Mouse (Mus musculus) thymus, adult 18-20 months (tissue): ENCODE data around the gene Olfr1220.

Experiments used
- DNase-seq, 2 experiments: peaks; one replicate each; pipeline ENCODE4 v3.0.0; 2022; ENCODE audit warnings: mixed read lengths in 2 of 2

Gene Olfr1220

DNA sequence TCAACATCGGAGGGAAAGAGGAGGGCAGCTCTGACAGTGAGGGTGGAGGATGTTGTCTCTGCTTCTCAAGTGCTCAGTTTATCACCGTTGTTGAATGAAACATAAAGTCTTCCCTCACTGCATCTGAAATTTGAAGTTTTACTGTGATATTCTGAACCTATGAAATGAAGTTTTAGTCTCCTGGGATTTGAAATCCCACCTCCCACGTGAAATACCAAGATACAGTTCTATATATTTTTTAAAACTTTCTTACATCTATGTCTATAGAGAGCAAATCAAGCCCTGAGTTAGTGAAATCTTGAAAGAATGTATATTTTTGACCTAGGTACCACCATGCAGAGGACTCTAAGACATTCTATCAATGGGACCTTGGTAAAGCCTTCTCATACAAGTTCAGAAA lies at the start of gene Olfr1220:
Gene Olfr1220 (minus strand): TSS at position 101 of the 400 bp plus-strand sequence.
- DNase-seq = no peak

DNA sequence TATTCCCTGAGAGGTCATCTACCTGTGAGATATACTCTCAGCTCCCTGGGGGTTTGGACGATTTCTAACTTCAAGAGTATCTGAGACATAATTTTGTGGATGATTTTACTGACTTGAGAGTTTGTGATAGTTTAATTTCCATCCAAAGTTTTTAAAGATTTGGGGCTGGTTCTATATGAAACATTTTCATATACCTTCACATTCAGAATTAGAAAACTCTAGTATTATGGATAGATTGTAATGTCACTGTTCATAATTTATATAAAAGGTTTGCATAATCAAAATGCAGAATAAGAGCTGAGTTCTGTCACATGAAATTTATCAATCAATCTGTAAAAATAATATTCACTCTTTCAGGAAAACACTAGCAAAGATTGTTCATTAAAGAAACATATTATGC lies 44.8 kb upstream of the Olfr1220 start, which contains the start of gene Olfr1223:
Gene Olfr1223 (minus strand): TSS at position 101 of the 400 bp plus-strand sequence.
- DNase-seq = no peak

DNA sequence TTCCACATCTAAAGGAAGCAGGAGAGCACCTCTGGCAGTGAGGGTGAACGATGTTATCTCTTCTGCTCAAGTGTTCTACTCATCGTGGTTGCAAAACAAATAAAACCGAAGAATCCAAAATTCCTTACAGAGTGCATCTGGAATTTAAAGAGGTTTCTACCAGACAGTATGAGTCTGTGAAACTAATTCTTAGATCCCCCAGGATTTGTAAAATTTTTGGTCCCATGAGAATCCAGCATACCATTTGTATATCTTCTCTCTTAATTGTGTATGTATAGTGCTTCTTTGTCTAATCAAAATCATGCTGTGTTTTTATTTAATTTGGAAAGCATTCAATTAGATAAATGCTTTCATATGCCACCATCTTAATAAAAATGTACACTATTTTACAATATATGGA lies 26.3 kb upstream of the Olfr1220 start, which contains the start of gene Olfr1222:
Gene Olfr1222 (minus strand): TSS at position 101 of the 400 bp plus-strand sequence.
- no peak for DNase-seq

DNA sequence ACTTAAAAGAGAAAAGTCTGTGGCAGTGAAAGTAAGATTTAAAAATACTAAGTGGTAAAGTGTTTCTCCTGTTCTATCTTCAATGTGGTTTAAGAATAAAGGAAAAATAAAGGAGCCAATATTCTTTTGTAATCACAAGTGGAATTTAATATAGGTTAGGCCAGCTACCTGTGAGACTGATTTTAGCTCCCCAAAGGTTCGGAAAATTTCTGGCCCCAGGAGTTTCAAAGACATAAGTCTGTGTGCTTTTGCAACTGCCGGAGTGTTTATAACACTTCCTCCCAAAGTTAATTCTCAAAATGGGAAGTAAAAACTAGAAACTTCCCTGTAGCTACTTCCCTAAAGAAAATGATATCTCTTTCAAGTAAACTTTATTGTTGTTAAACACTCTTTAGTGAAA lies 10.5 kb upstream of the Olfr1220 start, which contains the start of gene Olfr1221:
Gene Olfr1221 (minus strand): TSS at position 101 of the 400 bp plus-strand sequence.
- DNase-seq = no peak

DNA sequence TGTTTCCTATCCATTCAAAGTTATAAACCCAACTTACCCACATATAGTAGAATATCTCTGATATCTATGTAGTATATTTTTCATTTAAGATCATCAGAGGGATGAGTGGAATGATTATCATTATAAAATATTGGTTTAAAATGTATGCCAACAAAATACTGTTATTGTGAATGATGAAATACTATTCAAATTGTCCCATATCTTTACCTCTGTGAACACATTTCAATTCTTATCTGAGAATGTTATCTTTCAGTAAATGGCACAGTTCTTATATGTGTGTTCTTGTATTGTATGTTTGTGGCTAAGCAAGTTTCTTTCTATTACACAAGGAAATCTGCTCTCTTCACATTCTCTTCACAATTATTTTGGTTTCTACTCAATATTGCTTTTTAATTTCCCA lies 984 bp downstream of the Olfr1220 start:
- no peak for DNase-seq

DNA sequence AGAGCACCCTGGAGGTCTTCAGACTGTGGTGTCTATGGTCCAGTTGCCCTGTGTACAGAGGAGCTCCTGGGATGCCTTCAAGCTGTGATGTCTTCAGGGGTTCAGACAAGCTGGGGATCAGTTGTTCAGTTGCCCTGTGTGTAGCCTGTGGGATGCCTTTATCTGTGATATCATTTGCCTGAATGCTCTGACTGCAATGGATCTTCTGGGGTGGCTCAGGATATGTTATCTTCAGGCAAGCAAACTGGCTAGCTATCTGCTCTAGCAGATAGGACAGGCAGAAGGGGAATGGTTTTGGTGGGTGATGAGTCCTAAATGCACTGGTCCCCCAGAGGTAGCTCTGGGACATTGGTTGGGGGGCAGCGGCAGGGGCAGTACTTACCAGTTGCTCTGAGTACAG lies 12.8 kb downstream of the Olfr1220 start:
- DNase-seq = no peak

DNA sequence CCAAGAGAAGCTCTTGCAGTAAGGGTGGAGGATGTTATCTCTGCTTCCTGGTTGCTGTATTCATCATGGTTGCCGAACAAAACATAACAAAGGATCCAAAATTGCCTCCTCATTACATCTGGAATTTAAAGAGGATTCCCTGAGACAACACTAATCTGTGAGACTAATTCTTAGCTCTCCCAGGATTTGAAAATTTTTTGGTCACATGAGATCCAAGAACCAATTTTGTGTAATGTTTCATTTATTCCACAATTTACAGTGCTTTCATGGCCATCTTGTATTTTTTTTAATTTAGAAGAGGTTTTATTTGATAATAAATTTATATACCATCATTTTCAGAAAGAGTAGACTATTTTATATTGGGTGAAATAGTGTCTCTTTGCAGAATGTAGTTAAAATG lies 23.2 kb downstream of the Olfr1220 start, which contains the start of gene Olfr1219:
Gene Olfr1219 (minus strand): TSS at position 101 of the 400 bp plus-strand sequence.
- no peak for DNase-seq

DNA sequence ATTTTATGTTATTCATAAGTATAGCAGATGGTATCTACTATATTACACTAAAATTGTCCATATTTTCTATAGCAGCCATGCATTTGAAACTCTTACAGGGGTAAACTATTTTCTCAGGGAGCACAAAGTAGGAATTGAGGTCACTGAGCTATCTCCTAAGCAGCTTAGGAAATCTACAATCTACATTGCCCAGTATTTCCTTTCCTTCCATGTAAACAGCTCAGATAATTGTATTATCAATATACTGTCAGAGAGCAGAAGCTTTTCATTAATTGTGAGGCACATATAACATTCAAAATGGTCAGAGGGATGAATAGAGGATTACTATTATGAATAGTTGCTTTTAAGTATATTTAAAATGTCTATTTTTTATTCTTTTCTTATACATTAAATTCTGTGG lies 25.1 kb downstream of the Olfr1220 start:
- DNase-seq = no peak

DNA sequence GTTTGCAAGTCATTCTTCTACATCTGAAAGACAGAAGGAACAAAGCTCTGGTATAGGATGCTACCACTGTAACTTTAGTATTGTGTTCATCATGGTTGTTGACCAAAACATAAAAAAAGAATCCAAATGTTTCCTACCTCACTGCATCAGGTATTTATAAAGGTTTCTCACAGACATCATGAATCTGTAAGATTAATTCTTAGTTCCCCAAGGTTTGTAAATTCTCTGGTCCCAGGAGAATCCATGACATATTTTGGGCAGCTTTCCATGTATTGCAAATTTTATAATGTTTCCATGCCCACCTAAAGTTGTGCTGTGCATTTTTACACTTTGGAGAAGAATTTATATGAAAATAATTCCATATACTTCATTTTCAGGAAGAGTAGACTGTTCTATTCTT lies 45.5 kb downstream of the Olfr1220 start, which contains the start of gene Olfr1218:
Gene Olfr1218 (minus strand): TSS at position 101 of the 400 bp plus-strand sequence.
- DNase-seq = no peak
